In genomic region chrX:70898836-70899235, GRCm38 (mm10) we compare ENCODE assay signal across 6 mouse cellular contexts.
DNase-seq lines count a peak whose midpoint lies in the region; ATAC-seq and TF ChIP-seq lines count a peak whose summit lies in the region.
"Not testable (repeated sequence)": the region's sequence is repeated elsewhere in the genome, so short reads cannot be mapped to it uniquely, and the experiment has no call there.

No protein-coding gene starts in this region.

- H3K79me2 ChIP-seq in macrophage (ENCODE audit: inconsistent target): not testable (repeated sequence)

- WGBS in cerebellum, adult 2 months: 29% methylated on average over 1 of the region's 1 CpGs
- WGBS in macrophage (ENCODE audit: missing documents): 71% methylated on average over 1 of the region's 1 CpGs

- DNase-seq in 3134 (ENCODE audit: extremely low read depth, insufficient read length, low spot score) (peak; percentile 5), Patski (ENCODE audit: low read depth, low spot score) (peak; percentile 4)
- peak; percentile 13 for DNase-seq in adrenal gland, adult 8-10 months
- peak; percentile 11 to 50 for DNase-seq in cerebellum, adult 2 months

- H3K36me3 ChIP-seq in macrophage (ENCODE audit: inconsistent target): not testable (repeated sequence)

- CTCF ChIA-PET in Patski (lab: Charles Lee): interaction anchor here (1.3 kb wide), 1 partner anchor 9 kb away, joined by 4 read pairs; no protein-coding TSS in a partner anchor

- not testable (repeated sequence) for TF ChIP-seq POLR2A in cerebellum, adult 2 months (IDR thresholded peaks at IDR 0.05; ENCODE audit: borderline replicate concordance, insufficient read depth, low read length)

- H3K4me3 ChIP-seq in cerebellum, adult 2 months (replicated peaks; ENCODE audit: insufficient read depth, low read depth, low read length); macrophage (ENCODE audit: inconsistent target): not testable (repeated sequence)

- H3K27me3 ChIP-seq in Patski: peaks cover 13% of the 10 kb centered on the region
- not testable (repeated sequence) for H3K27me3 ChIP-seq in cerebellum, adult 2 months (ENCODE audit: control insufficient read depth, insufficient read depth, low read length)

- POLR2A ChIA-PET in Patski (lab: Charles Lee): interaction anchor here (1.1 kb wide), 1 partner anchor 130 kb away, joined by 3 read pairs; no protein-coding TSS in a partner anchor

- TF ChIP-seq CTCF in Patski (IDR thresholded peaks at IDR 0.05); cerebellum, adult 2 months (IDR thresholded peaks at IDR 0.05; ENCODE audit: borderline replicate concordance, insufficient read depth, low read depth, low read length): not testable (repeated sequence)

- not testable (repeated sequence) for H3K27ac ChIP-seq in cerebellum, adult 2 months (ENCODE audit: insufficient read depth, low read length)
- H3K27ac ChIP-seq in macrophage: peak overlapping the region; percentile 57

- not testable (repeated sequence) for H3K4me1 ChIP-seq in cerebellum, adult 2 months (ENCODE audit: control insufficient read depth, insufficient read depth, low read length)

- ATAC-seq in Patski: peak; percentile 95
- ATAC-seq in frontal cortex, adult (ENCODE audit: low TSS enrichment): peak; percentile 83

- in situ Hi-C loops in Patski (cut with MboI; ENCODE audit: low pct_unique_long_range_greater_than_20kb): not testable (repeated sequence)
